Mouse (Mus musculus) megakaryocyte, embryonic 14.5 days (primary cell): ENCODE measurements at regions not wholly inside any gene's neighbourhood (a gene's known extent, or its start where the extent isn't known, plus 50 kb on each side); places are given as distances from the start of the nearest gene placed in this dataset.

Experiments used
- FLI1 ChIP-seq: IDR thresholded peaks from 2 replicates; pipeline ENCODE4 v1.6.1; 2012; ENCODE audit warnings: low read length, inconsistent platforms, mixed read lengths
- GATA1 ChIP-seq: IDR thresholded peaks from 3 replicates; pipeline ENCODE4 v1.6.1; 2012; ENCODE audit warnings: mixed read lengths, low read length, inconsistent platforms, borderline replicate concordance

- TF ChIP-seq GATA1 (no peak), FLI1 (no peak)
These were observed 62.6 kb upstream of the Atp6ap2 start for GRCm38 (mm10) chrX:12525044-12525443.
